Mouse (Mus musculus): ENCODE data around the gene Cyp21a1.

DNA sequence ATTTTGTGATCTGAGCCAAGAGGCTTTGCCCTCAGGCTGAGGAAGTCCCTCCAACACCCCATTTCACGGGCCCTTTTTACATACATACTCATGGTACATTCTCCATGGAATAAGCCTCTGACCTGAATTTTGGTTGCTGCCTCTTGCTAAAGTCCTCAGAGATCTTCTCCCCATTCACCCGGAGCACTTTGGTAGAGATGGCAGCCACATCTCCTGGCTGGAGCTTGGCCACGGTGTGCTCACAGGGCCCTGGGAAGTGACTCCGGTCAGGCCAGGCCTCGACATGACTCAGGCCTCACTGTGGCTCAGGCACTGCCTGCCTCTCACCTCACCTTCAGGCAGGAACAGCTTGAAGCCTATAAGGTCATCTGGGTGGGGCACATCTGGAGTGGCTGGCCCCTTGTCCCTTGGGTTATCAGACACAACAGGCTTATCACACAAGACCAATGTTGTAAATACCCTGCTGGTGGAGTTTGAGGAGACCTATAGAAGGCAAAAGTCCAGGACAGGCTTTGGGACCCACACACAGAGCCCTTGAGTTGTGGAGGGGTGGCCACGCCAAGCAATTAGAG, 36.5 kb upstream of the Cyp21a1 start:
- no peak for TF ChIP-seq CTCF (IDR thresholded peaks at IDR 0.05)
- no peak for TF ChIP-seq EP300 (IDR thresholded peaks at IDR 0.05)
